Mouse (Mus musculus) megakaryocyte-erythroid progenitor cell, adult 5-6 weeks (primary cell): ENCODE results near the gene Ccn6. TPM values are rescaled to one million over a fixed set of nuclear protein-coding genes. Genes with fewer than 3 reads are reported as not detected.

Source experiments
- total RNA-seq, 2 experiments: library from RNA; stranded (forward) in 1 of 2; stranded (reverse) in 1 of 2; fragments of 200-1000, 215-1000 nt in 1 of 2; fragments of >200 nt in 1 of 2; fragmentation: Nextera tagmentation in 1 of 2; gene quantifications; 2 replicates each; pipeline ENCODE4 v1.2.3; 2014 to 2017

The Ccn6 gene
- total RNA-seq, 2 experiments from 2014 or later = not detected

Other genes with a start within 250 kb of the Ccn6 start
- gene Lama4, start 198.3 kb downstream of the Ccn6 start, total RNA-seq (2014; fragmentation: Nextera tagmentation) = not detected in 2 replicates
- gene Lama4, start 198.3 kb downstream of the Ccn6 start, total RNA-seq (2017) = not detected in 2 replicates
- gene Fam229b, start 29.9 kb downstream of the Ccn6 start, total RNA-seq (2014; fragmentation: Nextera tagmentation) = 2.6 TPM in 1 of 2 replicates, not detected in the other
- not detected in 2 replicates for gene Fam229b, start 29.9 kb downstream of the Ccn6 start, total RNA-seq (2017)
- gene Tube1, start 29.8 kb downstream of the Ccn6 start, total RNA-seq (2014; fragmentation: Nextera tagmentation) = 11.6 and 20.3 TPM in 2 replicates
- 11.0 and 16.3 TPM in 2 replicates for gene Tube1, start 29.8 kb downstream of the Ccn6 start, total RNA-seq (2017)
- gene Fyn, start 205.1 kb upstream of the Ccn6 start, total RNA-seq (2014; fragmentation: Nextera tagmentation) = 10.7 and 16.5 TPM in 2 replicates
- 29.4 and 37.7 TPM in 2 replicates for gene Fyn, start 205.1 kb upstream of the Ccn6 start, total RNA-seq (2017)